Mouse (Mus musculus): Measurements from ENCODE around the gene St3gal6.

St3gal6 gene

GRCm38 (mm10) chr16:58523972-58524850, at the start of gene St3gal6:
St3gal6 (minus strand) TSS chr16:58524243.
- no peak for DNase-seq

- DNase-seq: no peak
Observed at GRCm38 (mm10) chr16:58570694-58571264, 46.7 kb upstream of the St3gal6 start.

GRCm38 (mm10) chr16:58561196-58561595, 37.2 kb upstream of the St3gal6 start:
- DNase-seq: no peak

- DNase-seq: no peak
Observed at GRCm38 (mm10) chr16:58556067-58556830, 32.2 kb upstream of the St3gal6 start.

GRCm38 (mm10) chr16:58554673-58555072, 30.6 kb upstream of the St3gal6 start:
- DNase-seq: peak; percentile 12

GRCm38 (mm10) chr16:58548042-58548441, 24.0 kb upstream of the St3gal6 start:
- no peak for DNase-seq

- no peak for DNase-seq
Observed at GRCm38 (mm10) chr16:58546128-58546527, 22.1 kb upstream of the St3gal6 start.

- no peak for DNase-seq
Observed at GRCm38 (mm10) chr16:58539490-58539889, 15.4 kb upstream of the St3gal6 start.

- no peak for DNase-seq
Observed at GRCm38 (mm10) chr16:58539011-58539410, 15.0 kb upstream of the St3gal6 start.

- DNase-seq: no peak
Observed at GRCm38 (mm10) chr16:58536076-58536475, 12.0 kb upstream of the St3gal6 start.

GRCm38 (mm10) chr16:58535236-58535635, 11.2 kb upstream of the St3gal6 start:
- no peak for DNase-seq

GRCm38 (mm10) chr16:58534245-58535142, 10.5 kb upstream of the St3gal6 start:
- no peak for DNase-seq

GRCm38 (mm10) chr16:58533742-58534141, 9.7 kb upstream of the St3gal6 start:
- no peak for DNase-seq

- no peak for DNase-seq
Observed at GRCm38 (mm10) chr16:58533254-58533653, 9.2 kb upstream of the St3gal6 start.

GRCm38 (mm10) chr16:58532511-58532910, 8.5 kb upstream of the St3gal6 start:
- DNase-seq: no peak

- no peak for DNase-seq
Observed at GRCm38 (mm10) chr16:58527817-58528216, 3.8 kb upstream of the St3gal6 start.

- DNase-seq: no peak
Observed at GRCm38 (mm10) chr16:58526729-58527128, 2.7 kb upstream of the St3gal6 start.

GRCm38 (mm10) chr16:58525832-58526231, 1.8 kb upstream of the St3gal6 start:
- no peak for DNase-seq

- DNase-seq: peak; percentile 75
Observed at GRCm38 (mm10) chr16:58523044-58523859, 791 bp downstream of the St3gal6 start.

GRCm38 (mm10) chr16:58522677-58523043, 1.4 kb downstream of the St3gal6 start:
- DNase-seq: no peak

GRCm38 (mm10) chr16:58521900-58522299, 2.1 kb downstream of the St3gal6 start:
- no peak for DNase-seq

- no peak for DNase-seq
Observed at GRCm38 (mm10) chr16:58521182-58521581, 2.9 kb downstream of the St3gal6 start.
